Mouse (Mus musculus) CH12.LX (cell line): ENCODE measurements around the gene Entr1. TPM values are rescaled to one million over a fixed set of nuclear protein-coding genes. Genes with fewer than 3 reads are reported as not detected.

Experiments used
- DNase-seq: peaks from one replicate; pipeline ENCODE4 v3.0.0-alpha.2; 2013; ENCODE audit errors: extremely low read depth
- H3K27ac ChIP-seq: 2 replicates; pipeline ENCODE4 v1.5.1; 2012; ENCODE audit warnings: low read depth, mild to moderate bottlenecking, control low read depth, moderate library complexity; ENCODE audit not compliant: insufficient read depth
- H3K27me3 ChIP-seq: replicated peaks from 2 replicates; pipeline ENCODE3; 2012; ENCODE audit warnings: inconsistent platforms
- H3K36me3 ChIP-seq, 2 experiments: replicated peaks in 1 of 2; 2 replicates each; pipeline versions ENCODE3 to v1.6.1; 2012; ENCODE audit warnings: inconsistent platforms in 1 of 2, low read length in 1 of 2, mild to moderate bottlenecking in 1 of 2, mixed read lengths in 1 of 2, moderate library complexity in 1 of 2; ENCODE audit not compliant: control insufficient read depth in 1 of 2, insufficient read depth in 1 of 2
- H3K4me1 ChIP-seq, 2 experiments: 2 replicates each; pipeline ENCODE4 v1.6.1; 2012; ENCODE audit warnings: inconsistent platforms in 1 of 2, moderate library complexity in 1 of 2; ENCODE audit not compliant: insufficient read depth in 2 of 2, control insufficient read depth in 1 of 2
- H3K4me2 ChIP-seq: 2 replicates; pipeline ENCODE4 v1.6.1; 2012; ENCODE audit warnings: low read depth, mild to moderate bottlenecking, control low read depth; ENCODE audit not compliant: poor library complexity, insufficient read depth, severe bottlenecking
- H3K4me3 ChIP-seq, 3 experiments: fragments of 150-350 bp in 1 of 3; sonication (generic) in 1 of 3; replicated peaks in 1 of 3; 2 replicates each; pipeline versions ENCODE3 to v1.5.1; 2011 to 2012; ENCODE audit warnings: low read depth in 2 of 3, low read length in 2 of 3, mild to moderate bottlenecking in 2 of 3, moderate library complexity in 2 of 3, control low read depth in 1 of 3, improper control_type of control experiment in 1 of 3, inconsistent platforms in 1 of 3, mixed read lengths in 1 of 3; ENCODE audit not compliant: poor library complexity in 1 of 3
- H3K79me2 ChIP-seq: replicated peaks from 2 replicates; pipeline ENCODE4 v1.6.1; 2012; ENCODE audit warnings: mild to moderate bottlenecking, moderate library complexity; ENCODE audit not compliant: control insufficient read depth, poor library complexity, insufficient read depth, severe bottlenecking; ENCODE audit errors: extremely low read depth
- H3K9ac ChIP-seq: 2 replicates; pipeline ENCODE4 v1.6.1; 2012; ENCODE audit warnings: low read depth, mild to moderate bottlenecking, control low read depth, moderate library complexity; ENCODE audit not compliant: insufficient read depth
- H3K9me3 ChIP-seq: replicated peaks from 2 replicates; pipeline ENCODE3; 2012; ENCODE audit warnings: low read length, inconsistent platforms, mixed read lengths
- BHLHE40 ChIP-seq: IDR thresholded peaks from 2 replicates; pipeline ENCODE4 v1.6.1; 2011; ENCODE audit warnings: mild to moderate bottlenecking, low read depth, low read length, improper control_type of control experiment
- CTCF ChIP-seq, 2 experiments: IDR thresholded peaks in 1 of 2; conservative IDR thresholded peaks in 1 of 2; 2 replicates each; pipeline ENCODE4 v1.5.1; 2011 to 2012; ENCODE audit warnings: low read depth in 2 of 2, low read length in 2 of 2, improper control_type of control experiment in 1 of 2, inconsistent platforms in 1 of 2, mild to moderate bottlenecking in 1 of 2, moderate library complexity in 1 of 2
- E2F4 ChIP-seq: IDR thresholded peaks from 2 replicates; pipeline ENCODE4 v1.6.1; 2011; ENCODE audit warnings: low read depth, low read length, improper control_type of control experiment; ENCODE audit not compliant: insufficient replicate concordance
- ELF1 ChIP-seq: IDR thresholded peaks from 2 replicates; pipeline ENCODE4 v1.6.1; 2014; ENCODE audit warnings: low read depth, mild to moderate bottlenecking, inconsistent platforms, low read length, improper control_type of control experiment
- HCFC1 ChIP-seq: IDR thresholded peaks from 2 replicates; pipeline ENCODE4 v1.6.1; 2012; ENCODE audit warnings: low read depth, mild to moderate bottlenecking, inconsistent platforms, low read length, improper control_type of control experiment
- IRF4 ChIP-seq: IDR thresholded peaks from 2 replicates; pipeline ENCODE4 v1.6.1; 2014; ENCODE audit warnings: low read depth, mild to moderate bottlenecking, inconsistent platforms, low read length, improper control_type of control experiment
- JUN ChIP-seq: IDR thresholded peaks from 2 replicates; pipeline ENCODE4 v1.6.1; 2011; ENCODE audit warnings: low read depth, mild to moderate bottlenecking, low read length, improper control_type of control experiment, moderate library complexity; ENCODE audit not compliant: insufficient read depth
- MXI1 ChIP-seq: IDR thresholded peaks from 2 replicates; pipeline ENCODE4 v1.6.1; 2011; ENCODE audit warnings: mild to moderate bottlenecking, low read depth, low read length, improper control_type of control experiment
- NRF1 ChIP-seq: IDR thresholded peaks from 2 replicates; pipeline ENCODE4 v1.6.1; 2014; ENCODE audit warnings: low read depth, mild to moderate bottlenecking, inconsistent platforms, low read length, improper control_type of control experiment, moderate library complexity
- POLR2A ChIP-seq: IDR thresholded peaks from 2 replicates; pipeline ENCODE4 v1.6.1; 2011; ENCODE audit warnings: low read depth, mild to moderate bottlenecking, improper control_type of control experiment, low read length
- RAD21 ChIP-seq: IDR thresholded peaks from 2 replicates; pipeline ENCODE4 v1.6.1; 2011; ENCODE audit warnings: low read depth, mild to moderate bottlenecking, low read length, improper control_type of control experiment, moderate library complexity
- RCOR1 ChIP-seq: conservative IDR thresholded peaks from 2 replicates; pipeline ENCODE4 v1.6.1; 2012; ENCODE audit warnings: low read depth, mild to moderate bottlenecking, inconsistent platforms, low read length, improper control_type of control experiment
- SIN3A ChIP-seq: IDR thresholded peaks from 2 replicates; pipeline ENCODE4 v1.6.1; 2012; ENCODE audit warnings: low read length, improper control_type of control experiment, inconsistent platforms
- SMC3 ChIP-seq: IDR thresholded peaks from 2 replicates; pipeline ENCODE4 v1.6.1; 2011; ENCODE audit warnings: low read depth, low read length, improper control_type of control experiment
- TCF12 ChIP-seq: IDR thresholded peaks from 2 replicates; pipeline ENCODE4 v1.6.1; 2014; ENCODE audit warnings: low read depth, mild to moderate bottlenecking, inconsistent platforms, low read length, improper control_type of control experiment
- USF2 ChIP-seq: conservative IDR thresholded peaks from 2 replicates; pipeline ENCODE4 v1.6.1; 2011; ENCODE audit warnings: low read depth, low read length, improper control_type of control experiment
- ZKSCAN1 ChIP-seq: IDR thresholded peaks from 2 replicates; pipeline ENCODE4 v1.6.1; 2012; ENCODE audit warnings: low read depth, inconsistent platforms, low read length, improper control_type of control experiment, borderline replicate concordance
- ZMIZ1 ChIP-seq: IDR thresholded peaks from 2 replicates; pipeline ENCODE4 v1.6.1; 2012; ENCODE audit warnings: low read depth, mild to moderate bottlenecking, inconsistent platforms, low read length, improper control_type of control experiment
- dilution Hi-C: fragments of 300-500 bp; cut with MboI; formaldehyde crosslinking; loops from 2 replicates; pipeline ENCODE4 v1.14.3; 2020; ENCODE audit warnings: low sequenced_read_pairs; ENCODE audit not compliant: extremely low pct_unique_long_range_greater_than_20kb, extremely low pct_ligation_motif_present
- in situ Hi-C: fragments of 300-500 bp; cut with MboI; formaldehyde crosslinking; loops from 3 replicates; pipeline ENCODE4 v1.14.3; 2019; ENCODE audit warnings: low sequenced_read_pairs, low pct_ligation_motif_present, low pct_unique_long_range_greater_than_20kb, mixed read lengths
- polyA plus RNA-seq: library from polyadenylated mRNA; unstranded; fragments of >175 nt; gene quantifications from 2 replicates; pipeline ENCODE4 v1.2.1, GENCODE M21; 2012; ENCODE audit warnings: low read depth; ENCODE audit not compliant: insufficient read length
- total RNA-seq, 2 experiments: library from RNA; depleted of rRNA; stranded (reverse); fragments of 300-350 nt in 1 of 2; fragments of >200 nt in 1 of 2; gene quantifications; 2 replicates each; pipeline ENCODE4 v1.2.3; 2012 to 2014

Gene Entr1
- total and polyA plus RNA-seq, 3 experiments: 41.9 to 62.3 (median 57.3) TPM

DNA sequence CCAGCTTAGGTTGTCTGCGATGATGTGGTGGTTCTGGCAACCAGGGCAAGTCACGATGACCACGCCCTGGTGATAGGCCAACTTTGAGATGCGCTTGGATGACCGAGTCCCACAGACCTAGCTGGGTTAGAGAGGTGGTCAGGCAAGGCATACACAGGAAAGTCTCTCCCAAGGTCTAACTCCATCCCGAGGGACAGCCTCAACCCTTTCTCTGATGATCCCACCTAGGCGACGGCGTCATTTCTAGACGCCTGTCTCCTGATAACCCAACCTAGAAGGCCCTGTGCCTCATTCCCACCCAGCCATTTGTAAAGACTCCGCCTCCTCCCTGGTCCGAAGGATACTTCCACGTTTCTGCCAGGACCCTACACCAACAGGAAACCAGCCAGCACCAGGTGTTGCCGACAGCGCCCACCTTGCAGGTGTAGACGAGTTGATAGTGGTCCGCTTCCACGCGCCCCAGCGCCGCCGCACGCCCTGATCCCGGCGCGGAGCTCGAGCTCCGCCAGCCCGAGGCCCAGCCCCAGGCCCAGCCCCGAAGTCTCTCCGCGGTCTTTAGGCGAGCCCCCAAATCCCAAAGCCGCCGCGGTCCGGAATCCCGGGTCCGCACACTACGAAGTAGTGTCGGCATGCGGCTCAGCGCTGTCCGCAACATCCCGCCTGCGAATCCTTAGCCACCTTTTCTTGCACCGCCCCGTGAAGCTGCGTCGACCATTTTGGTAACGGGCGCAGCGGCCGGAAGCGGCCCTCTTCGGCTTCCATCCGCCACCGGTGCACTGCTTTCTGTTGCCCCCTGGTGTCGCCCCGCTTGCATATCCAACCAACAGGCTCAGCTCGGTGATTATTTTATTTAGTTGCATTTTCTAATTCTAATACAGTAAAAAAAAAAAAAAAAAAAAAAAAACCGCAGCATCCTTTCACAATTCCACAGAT, 37.5 kb downstream of the Entr1 start, which contains the start of gene Dnlz (continued):
- peak; percentile 86 for TF ChIP-seq ELF1

DNA sequence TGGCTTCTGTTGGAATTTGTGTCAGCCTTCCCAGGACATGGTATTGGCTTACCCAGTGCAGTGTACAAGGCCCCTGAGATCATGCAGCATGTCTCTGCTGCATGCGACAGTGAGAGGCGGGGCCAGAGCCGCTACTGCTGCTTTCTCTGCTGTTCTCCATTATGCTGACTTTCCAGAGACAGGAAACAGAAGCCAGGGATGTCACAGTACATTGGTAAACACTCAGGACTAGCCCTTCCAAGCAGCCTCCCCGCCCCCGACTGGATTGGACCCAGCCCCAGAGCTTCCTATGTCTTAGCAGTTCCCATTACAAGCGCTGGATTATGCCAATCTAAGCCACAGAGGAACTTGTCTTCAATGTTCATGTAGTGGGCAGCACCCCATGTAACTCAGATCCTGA, 40.9 kb downstream of the Entr1 start:
- Histone ChIP-seq H3K4me2 (no peak overlapping the region), H3K4me3 (no peak overlapping the region), H3K79me2 (no peaks in the 10 kb centered on the region), H3K4me1 (peaks cover 10 to 20% of the 10 kb centered on the region in 2 experiments), H3K9me3 (no peaks in the 10 kb centered on the region), H3K27ac (no peak overlapping the region), H3K36me3 (peaks cover 22 to 42% of the 10 kb centered on the region in 2 experiments), H3K9ac (no peak overlapping the region), H3K27me3 (no peaks in the 10 kb centered on the region)
- dilution Hi-C loops: no loop called here
- no peak for DNase-seq
- TF ChIP-seq CTCF (conservative IDR thresholded peaks at IDR 0.05 in 1 of 2, IDR thresholded peaks at IDR 0.05 in 1 of 2; ENCODE audit: low read depth in 2 of 2, low read length in 2 of 2): no peak
- TF ChIP-seq MXI1: no peak
- TF ChIP-seq TCF12: no peak
- TF ChIP-seq BHLHE40: no peak
- no peak for TF ChIP-seq ZMIZ1
- TF ChIP-seq USF2: no peak
- TF ChIP-seq E2F4: no peak
- TF ChIP-seq SIN3A: no peak
- TF ChIP-seq RAD21: no peak
- TF ChIP-seq JUN: no peak
- no peak for TF ChIP-seq HCFC1
- TF ChIP-seq RCOR1: no peak
- TF ChIP-seq SMC3: no peak
- TF ChIP-seq NRF1: no peak
- TF ChIP-seq IRF4: no peak
- no peak for TF ChIP-seq ELF1
- no peak for TF ChIP-seq POLR2A
- no peak for TF ChIP-seq ZKSCAN1
- in situ Hi-C loops: no loop called here
